Mouse (Mus musculus) adrenal gland, postnatal 25 days (tissue): ENCODE data around the gene Cdk5r2. TPM values are rescaled to one million over a fixed set of nuclear protein-coding genes. Genes with fewer than 3 reads are reported as not detected.

ENCODE experiments used
- DNase-seq: peaks from one replicate; pipeline ENCODE4 v3.0.0; 2021; ENCODE audit warnings: mixed read lengths
- microRNA-seq, 2 experiments: library from miRNA; unstranded; fragments of <30 nt; microRNA quantifications; one replicate each; pipeline ENCODE4 v1.2.0; 2021
- total RNA-seq: library from RNA; stranded (reverse); gene quantifications from 2 replicates; pipeline ENCODE4 v1.2.3, GENCODE M21; 2021

Gene Cdk5r2
- total RNA-seq, 1 experiment from 2014 or later = 5.1 TPM

DNA sequence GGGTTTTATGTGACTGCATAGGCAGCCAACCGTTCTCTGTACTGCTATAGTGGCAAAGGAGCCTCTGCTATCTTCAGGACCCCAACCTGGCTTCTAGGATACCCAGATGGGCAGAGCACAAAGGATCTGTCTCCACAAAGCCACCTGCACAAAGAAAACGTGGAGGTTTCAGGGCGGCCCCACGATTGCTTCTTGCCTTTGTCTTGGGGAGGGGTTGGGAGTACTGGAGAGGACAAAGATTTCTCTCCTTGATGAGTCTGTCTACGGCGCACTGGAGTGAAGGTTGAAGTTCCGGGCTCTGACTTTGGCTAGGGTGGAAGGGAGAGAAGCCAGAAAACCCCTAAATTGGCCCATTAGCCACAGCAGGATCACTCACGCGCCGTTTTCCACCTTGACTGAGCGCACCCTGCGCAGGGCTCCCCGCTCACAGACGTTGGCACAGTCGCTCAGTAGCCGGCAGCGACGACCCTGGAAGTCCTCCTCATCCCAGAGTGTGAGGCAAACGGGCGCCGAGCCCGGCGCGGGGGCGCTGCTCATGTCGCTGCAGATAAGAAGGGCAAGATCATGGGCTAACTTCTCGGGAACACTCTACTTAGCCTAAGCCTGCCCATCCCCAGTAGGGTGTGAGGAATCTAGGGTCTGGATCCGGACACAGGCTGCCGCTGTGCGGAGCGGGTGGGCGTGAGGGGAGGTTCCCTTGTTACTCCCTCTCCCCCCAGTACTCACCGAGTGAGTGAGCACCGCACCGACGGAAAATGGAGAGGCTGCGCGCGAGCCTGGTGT, 37.8 kb downstream of the Cdk5r2 start:
- no peak for DNase-seq

- DNase-seq = peak; percentile 57
Observed at GRCm38 (mm10) chr1:74893134-74893855, 38.6 kb downstream of the Cdk5r2 start, which contains the start of gene Cryba2. TSS of gene Cryba2 (minus strand) at chr1:74893143.

DNA sequence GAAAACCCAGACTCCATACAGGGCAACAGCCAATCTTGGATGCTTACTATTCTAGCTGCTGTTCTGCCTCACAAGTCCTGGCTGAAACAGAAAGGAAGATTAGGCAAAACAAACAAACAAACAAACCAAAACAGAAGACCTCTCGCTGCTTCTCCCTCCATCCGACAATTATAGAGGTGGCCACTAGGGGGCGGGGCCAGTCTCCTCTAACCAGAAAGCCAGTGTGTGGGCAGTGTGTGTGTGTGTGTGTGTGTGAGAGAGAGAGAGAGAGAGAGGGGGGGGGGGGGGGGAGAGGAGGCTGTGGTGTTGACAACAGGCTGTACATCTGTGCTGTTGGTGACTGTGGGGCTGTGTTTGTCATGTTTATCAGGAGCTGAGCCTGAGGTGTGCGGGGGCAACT, 40.2 kb downstream of the Cdk5r2 start:
- peak; percentile 62 for DNase-seq

DNA sequence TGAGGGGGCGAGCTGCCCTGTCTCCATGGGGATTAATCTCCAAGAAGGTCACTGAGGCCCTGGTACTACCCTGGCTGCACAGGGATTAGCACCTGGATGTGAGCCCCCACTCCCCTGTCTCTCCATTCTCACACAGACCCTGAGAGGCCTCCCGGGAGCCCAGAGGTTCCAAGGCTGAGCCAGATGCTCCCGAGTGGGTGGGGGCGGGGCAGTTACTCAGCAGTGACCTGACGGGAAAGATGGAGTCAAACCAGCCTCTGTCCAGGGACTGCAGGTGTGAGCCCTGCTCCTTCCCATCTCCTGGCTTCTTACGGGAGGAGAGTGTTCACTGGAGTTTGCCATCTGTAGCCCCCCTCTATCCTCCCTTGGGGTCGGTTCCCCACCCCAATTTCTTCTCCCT, 43.2 kb downstream of the Cdk5r2 start:
- no peak for DNase-seq

GRCm38 (mm10) chr1:74898656-74899431, 44.1 kb downstream of the Cdk5r2 start:
- no peak for DNase-seq

- peak; percentile 29 for DNase-seq
Observed at GRCm38 (mm10) chr1:74900341-74901285, 45.9 kb downstream of the Cdk5r2 start.

GRCm38 (mm10) chr1:74901686-74902085, 47.0 kb downstream of the Cdk5r2 start:
- peak; percentile 67 for DNase-seq

GRCm38 (mm10) chr1:74902191-74902590, 47.5 kb downstream of the Cdk5r2 start:
- no peak for DNase-seq

Small RNA genes within 50 kb of the gene (microRNA-seq; reads per million reads assigned to microRNA genes)
- gene Mir375 = 46,841 to 49,072 reads per million in 2 experiments

Other genes with a start within 250 kb of the Cdk5r2 start
- gene Ttll4, start 193.2 kb upstream of the Cdk5r2 start, total RNA-seq = 22.0 and 26.5 TPM in 2 replicates
- gene Cyp27a1, start 141.4 kb upstream of the Cdk5r2 start, total RNA-seq = 15.5 and 16.1 TPM in 2 replicates
- not detected in 2 replicates for gene Prkag3, start 105.7 kb upstream of the Cdk5r2 start, total RNA-seq
- 1.8 and 2.5 TPM in 2 replicates for gene Wnt6, start 83.0 kb upstream of the Cdk5r2 start, total RNA-seq
- gene Wnt10a, start 63.4 kb upstream of the Cdk5r2 start, total RNA-seq = 0.27 TPM in 1 of 2 replicates, not detected in the other
- gene Fev, start 30.5 kb downstream of the Cdk5r2 start, total RNA-seq = 1.7 and 1.8 TPM in 2 replicates
- 2.2 TPM in 1 of 2 replicates, not detected in the other for gene Cryba2, start 38.2 kb downstream of the Cdk5r2 start, total RNA-seq
- gene Cfap65, start 80.7 kb downstream of the Cdk5r2 start, total RNA-seq = 0.06 TPM in 1 of 2 replicates, not detected in the other
- gene Ihh, start 96.7 kb downstream of the Cdk5r2 start, total RNA-seq = 0.24 TPM in 1 of 2 replicates, not detected in the other